Mouse (Mus musculus): ENCODE results near the gene Prl8a6. TPM values are rescaled to one million over a fixed set of nuclear protein-coding genes. Genes with fewer than 3 reads are reported as not detected.

Prl8a6 gene
- not detected for polyA plus RNA-seq (2014; fragmentation: Illumina TruSeq; extraction: RNeasy Lipid Tissue Mini Kit (QIAGEN cat#74804); ENCODE audit: low read depth, low replicate concordance)

DNA sequence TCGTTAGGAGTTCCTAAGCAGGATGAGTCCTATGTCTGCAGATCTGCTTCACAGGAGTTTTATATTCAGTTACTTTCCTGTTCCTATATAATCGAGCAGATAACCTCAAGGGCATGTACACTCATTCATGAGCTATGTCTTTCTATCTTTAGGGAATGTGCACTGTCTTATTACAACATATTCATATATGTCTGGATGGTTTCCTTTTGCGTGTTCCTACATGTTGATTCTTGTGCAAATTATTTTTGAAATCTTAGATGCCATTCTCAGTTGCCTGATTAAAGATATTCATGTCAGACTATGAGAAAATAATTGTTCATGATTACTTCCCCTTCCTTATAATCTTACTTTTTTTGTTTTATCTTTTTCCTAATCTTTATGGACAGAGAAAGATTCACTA lies at the start of gene Prl8a6:
Gene Prl8a6, minus strand, starts transcription at position 101 of the 400 bp plus-strand sequence.

DNA sequence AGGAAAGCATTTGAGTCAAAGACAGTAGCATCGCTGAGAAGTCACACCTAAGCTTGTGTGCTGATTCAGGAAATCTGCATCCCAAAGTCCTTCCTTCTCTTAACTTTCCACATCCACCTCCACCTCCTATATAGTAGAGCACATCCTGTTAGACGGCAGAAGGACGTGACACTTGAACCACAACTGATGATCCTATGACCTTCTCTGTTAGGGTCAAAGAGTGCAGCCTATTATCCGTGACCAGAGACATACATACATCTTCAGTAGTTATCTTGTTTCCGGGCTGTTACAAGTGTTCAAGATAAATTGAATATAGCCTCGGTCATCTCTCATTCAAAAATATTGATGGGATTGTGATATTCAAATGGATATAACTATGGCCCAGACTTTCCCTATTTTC lies 47.7 kb downstream of the Prl8a6 start, which contains the start of gene Prl2b1:
Gene Prl2b1, minus strand, starts transcription at position 101 of the 400 bp plus-strand sequence.

Other genes starting within 250 kb of the Prl8a6 start
- gene Prl3c1, start 242.0 kb downstream of the Prl8a6 start, polyA plus RNA-seq (2014; fragmentation: Illumina TruSeq; extraction: RNeasy Lipid Tissue Mini Kit (QIAGEN cat#74804); ENCODE audit: low read depth, low replicate concordance) = not detected
- gene Prl3b1, start 196.8 kb downstream of the Prl8a6 start, polyA plus RNA-seq (2014; fragmentation: Illumina TruSeq; extraction: RNeasy Lipid Tissue Mini Kit (QIAGEN cat#74804); ENCODE audit: low read depth, low replicate concordance) = not detected
- gene Prl3a1, start 179.3 kb downstream of the Prl8a6 start, polyA plus RNA-seq (2014; fragmentation: Illumina TruSeq; extraction: RNeasy Lipid Tissue Mini Kit (QIAGEN cat#74804); ENCODE audit: low read depth, low replicate concordance) = not detected
- not detected for gene Prl6a1, start 126.1 kb downstream of the Prl8a6 start, polyA plus RNA-seq (2014; fragmentation: Illumina TruSeq; extraction: RNeasy Lipid Tissue Mini Kit (QIAGEN cat#74804); ENCODE audit: low read depth, low replicate concordance)
- gene Prl8a2, start 93.0 kb downstream of the Prl8a6 start, polyA plus RNA-seq (2014; fragmentation: Illumina TruSeq; extraction: RNeasy Lipid Tissue Mini Kit (QIAGEN cat#74804); ENCODE audit: low read depth, low replicate concordance) = not detected
- not detected for gene Prl2b1, start 47.8 kb downstream of the Prl8a6 start, polyA plus RNA-seq (2014; fragmentation: Illumina TruSeq; extraction: RNeasy Lipid Tissue Mini Kit (QIAGEN cat#74804); ENCODE audit: low read depth, low replicate concordance)
- gene Prl8a8, start 74.5 kb upstream of the Prl8a6 start, polyA plus RNA-seq (2014; fragmentation: Illumina TruSeq; extraction: RNeasy Lipid Tissue Mini Kit (QIAGEN cat#74804); ENCODE audit: low read depth, low replicate concordance) = not detected
- not detected for gene Prl8a9, start 125.9 kb upstream of the Prl8a6 start, polyA plus RNA-seq (2014; fragmentation: Illumina TruSeq; extraction: RNeasy Lipid Tissue Mini Kit (QIAGEN cat#74804); ENCODE audit: low read depth, low replicate concordance)
- not detected for gene Prl8a1, start 143.5 kb upstream of the Prl8a6 start, polyA plus RNA-seq (2014; fragmentation: Illumina TruSeq; extraction: RNeasy Lipid Tissue Mini Kit (QIAGEN cat#74804); ENCODE audit: low read depth, low replicate concordance)
- gene Prl7b1, start 171.9 kb upstream of the Prl8a6 start, polyA plus RNA-seq (2014; fragmentation: Illumina TruSeq; extraction: RNeasy Lipid Tissue Mini Kit (QIAGEN cat#74804); ENCODE audit: low read depth, low replicate concordance) = not detected
- gene Prl7a1, start 203.8 kb upstream of the Prl8a6 start, polyA plus RNA-seq (2014; fragmentation: Illumina TruSeq; extraction: RNeasy Lipid Tissue Mini Kit (QIAGEN cat#74804); ENCODE audit: low read depth, low replicate concordance) = not detected
- gene Prl7a2, start 229.3 kb upstream of the Prl8a6 start, polyA plus RNA-seq (2014; fragmentation: Illumina TruSeq; extraction: RNeasy Lipid Tissue Mini Kit (QIAGEN cat#74804); ENCODE audit: low read depth, low replicate concordance) = not detected